Mouse (Mus musculus): ENCODE results near the gene Gxylt1.

DNA sequence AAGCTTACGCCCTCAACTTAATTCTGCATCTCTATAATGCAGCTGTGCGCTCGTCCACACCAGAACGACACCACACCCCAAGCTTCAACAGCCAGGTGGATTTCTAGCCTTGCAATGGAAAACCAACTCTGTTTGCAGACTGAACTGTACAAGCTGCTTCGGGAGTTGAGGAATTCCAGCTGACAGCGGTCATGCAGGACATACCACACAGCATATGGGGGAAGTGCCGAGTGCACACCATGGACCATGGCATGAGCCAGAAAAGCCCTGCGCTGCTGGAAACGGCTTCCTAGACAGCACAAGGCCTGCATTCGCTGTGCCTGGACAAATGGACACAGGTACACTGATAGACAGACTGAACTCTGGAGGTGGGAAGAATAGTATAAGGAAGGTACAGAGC lies 46.6 kb downstream of the Gxylt1 start:
- TF ChIP-seq CTCF (IDR thresholded peaks at IDR 0.05; ENCODE audit: low read depth, low read length) (no peak), EP300 (IDR thresholded peaks at IDR 0.05; ENCODE audit: insufficient read depth, low read depth, low read length) (no peak), POLR2A (IDR thresholded peaks at IDR 0.05; ENCODE audit: insufficient read depth, low read length) (no peak)

All from ES-Bruce4 (cell line).